Mouse (Mus musculus): Measurements from ENCODE around the gene Zhx3.

DNA sequence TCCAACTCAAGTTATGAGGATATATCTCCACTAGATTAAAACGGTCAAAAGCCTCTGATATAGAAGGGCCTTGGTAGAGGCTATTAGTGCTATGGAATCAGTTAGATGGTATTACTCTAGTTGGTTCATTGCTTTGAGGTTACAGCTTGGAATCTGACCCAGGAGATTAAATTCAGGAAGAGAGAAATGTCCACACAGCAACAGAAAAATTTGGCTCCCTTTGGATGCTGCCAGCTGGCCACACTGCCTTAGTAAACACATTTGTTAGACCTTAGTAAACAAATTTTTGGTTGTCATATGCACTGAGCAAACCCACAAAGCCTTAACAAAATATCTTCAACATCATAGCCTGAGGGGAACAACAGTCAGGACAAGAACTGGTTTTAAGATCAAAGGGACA, 62.0 kb downstream of the Zhx3 start:
- TF ChIP-seq CTCF (IDR thresholded peaks at IDR 0.05; ENCODE audit: low read depth, low read length): no peak
- no peak for TF ChIP-seq POLR2A (IDR thresholded peaks at IDR 0.05; ENCODE audit: extremely low read depth, insufficient read depth, low read length)

Data from liver, adult 2 months (tissue).